In genomic region chr4:130813958-130814357, GRCm38 (mm10) we compare ENCODE assay signal across 10 mouse cellular contexts. TPM values are rescaled to one million over a fixed set of nuclear protein-coding genes. Genes with fewer than 3 reads are reported as not detected.
DNase-seq lines count a peak whose midpoint lies in the region.
"Had no signal": no experiment of that assay in that cellular context is flagged by ENCODE, and none has a peak within 500 bp of the region (broad histone marks: within the 10 kb centered on the region; RNA-seq: fewer than 3 reads in every experiment).

No protein-coding gene starts in this region.

- peak overlapping the region; percentile 9; the same call in 1 of the 2 replicates for H3K27ac ChIP-seq in limb, embryonic 10.5 days
- H3K27ac ChIP-seq: heart, embryonic 13.5 days; limb, embryonic 13.5 days had no signal

- H3K36me3 ChIP-seq in limb, embryonic 10.5 days: peaks cover 20% of the 10 kb centered on the region

- H3K9me3 ChIP-seq in limb, embryonic 10.5 days (replicated peaks): no peaks in the 10 kb centered on the region
- H3K9me3 ChIP-seq: heart, embryonic 13.5 days; limb, embryonic 13.5 days had no signal

- H3K27me3 ChIP-seq in limb, embryonic 10.5 days (ENCODE audit: low read depth, poor library complexity, severe bottlenecking): no peaks in the 10 kb centered on the region
- H3K27me3 ChIP-seq: heart, embryonic 13.5 days; limb, embryonic 13.5 days had no signal

- WGBS in limb, embryonic 10.5 days: 69% methylated on average over 2 of the region's 2 CpGs

- H3K4me1 ChIP-seq in limb, embryonic 10.5 days: peaks cover 43% of the 10 kb centered on the region

- H3K4me3 ChIP-seq in limb, embryonic 10.5 days: no peak overlapping the region
- H3K4me3 ChIP-seq: heart, embryonic 13.5 days; limb, embryonic 13.5 days had no signal

- DNase-seq in cerebellum, postnatal 14 days: peak; percentile 51 to 61
- no peak for DNase-seq in cerebellum, postnatal 25 days
- peak; percentile 64 to 83 for DNase-seq in right cerebral cortex, postnatal 10 days (ENCODE audit: low spot score in 2 of 2)
- no peak for DNase-seq in right cerebral cortex, postnatal 36 days (ENCODE audit: low spot score in 2 of 2)
- DNase-seq in limb, embryonic 10.5 days (ENCODE audit: low spot score): no peak
- peak; percentile 55 for DNase-seq in retina, embryonic 14.5 days (ENCODE audit: low spot score)
- DNase-seq in cerebellum, postnatal 4 days (ENCODE audit: low spot score in 2 of 2): no peak
- no peak for DNase-seq in kidney, postnatal 14 days

RNA-seq across cellular contexts. Expression of gene Sdc3, which starts 21.6 kb away (rescaled TPM):
- polyA plus RNA-seq in limb, embryonic 10.5 days (2016; fragmentation: Nextera tagmentation; extraction: Ambion mirVana): 26.7 and 38.1 TPM in 2 replicates

Comparison
In these comparisons a context has a peak if more than half of its experiments do, and no peak if none do; other contexts are left out.
1. DNase-seq: peak in cerebellum, postnatal 14 days (2 of 2), right cerebral cortex, postnatal 10 days (2 of 2) and retina, embryonic 14.5 days (single experiment); none in cerebellum, postnatal 25 days (0 of 2), right cerebral cortex, postnatal 36 days (0 of 2), limb, embryonic 10.5 days (single experiment), cerebellum, postnatal 4 days (0 of 2) and kidney, postnatal 14 days (single experiment).